Mouse (Mus musculus): ENCODE measurements around the gene Krt88. TPM values are rescaled to one million over a fixed set of nuclear protein-coding genes. Genes with fewer than 3 reads are reported as not detected.

Gene Krt88
- polyA plus RNA-seq (2012), result not detected in 2 replicates

DNA sequence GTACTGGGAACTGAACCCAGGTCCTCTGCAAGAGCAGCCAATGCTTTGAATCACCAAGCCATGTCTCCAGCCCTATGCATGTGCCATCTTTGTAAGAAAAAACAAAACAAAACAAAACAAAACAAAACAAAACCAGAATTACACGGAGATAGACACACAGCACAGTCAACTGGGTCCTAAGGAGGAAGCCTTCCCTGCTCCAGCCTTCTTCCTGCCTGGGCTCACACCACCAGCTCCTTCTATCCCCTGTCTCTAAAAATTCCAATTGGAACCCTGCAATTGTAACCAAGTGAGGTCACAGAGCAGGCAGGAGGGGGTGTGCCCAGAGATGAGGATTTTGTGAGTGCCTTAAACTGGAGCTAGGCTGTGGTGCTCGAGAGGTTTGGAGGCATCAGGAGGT, at the start of gene Krt88:
Gene Krt88 (plus strand): TSS at position 301 of the 400 bp plus-strand sequence.
- H3K9me3 ChIP-seq (ENCODE audit: control insufficient read depth, low read length), result no peaks in the 10 kb centered on the region
- H3K4me3 ChIP-seq (replicated peaks), result no peak within 1 kb of the TSS
- no peak for TF ChIP-seq TAL1 (IDR thresholded peaks at IDR 0.05; ENCODE audit: low read length)
- no peak for TF ChIP-seq GATA1 (IDR thresholded peaks at IDR 0.05; ENCODE audit: low read length)
- no peaks in the 10 kb centered on the region for H3K4me1 ChIP-seq (ENCODE audit: control insufficient read depth)
- no peaks in the 10 kb centered on the region for H3K27me3 ChIP-seq (ENCODE audit: control insufficient read depth)
- no peaks in the 10 kb centered on the region for H3K36me3 ChIP-seq (ENCODE audit: control insufficient read depth)

DNA sequence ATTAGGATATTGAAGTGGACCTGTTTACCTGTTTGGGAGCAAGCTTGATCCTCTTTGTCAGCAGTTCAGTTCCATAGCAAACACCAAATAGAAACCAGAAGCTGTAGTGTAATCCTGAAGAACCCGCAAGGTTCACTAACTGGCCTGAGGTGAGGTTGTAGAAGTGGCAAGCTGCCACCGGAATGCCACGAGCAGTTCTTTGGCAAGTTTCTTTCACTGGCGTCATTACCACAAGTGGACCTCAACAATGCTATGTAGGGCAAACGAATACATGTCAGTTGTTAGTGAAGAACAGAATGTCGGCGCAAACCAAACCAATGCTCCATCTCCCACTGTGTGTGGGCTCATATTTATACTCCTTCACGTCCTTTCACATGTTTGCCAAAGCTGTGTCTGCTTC, 49.3 kb upstream of the Krt88 start:
- H3K27me3 ChIP-seq (ENCODE audit: control insufficient read depth), result no peaks in the 10 kb centered on the region

DNA sequence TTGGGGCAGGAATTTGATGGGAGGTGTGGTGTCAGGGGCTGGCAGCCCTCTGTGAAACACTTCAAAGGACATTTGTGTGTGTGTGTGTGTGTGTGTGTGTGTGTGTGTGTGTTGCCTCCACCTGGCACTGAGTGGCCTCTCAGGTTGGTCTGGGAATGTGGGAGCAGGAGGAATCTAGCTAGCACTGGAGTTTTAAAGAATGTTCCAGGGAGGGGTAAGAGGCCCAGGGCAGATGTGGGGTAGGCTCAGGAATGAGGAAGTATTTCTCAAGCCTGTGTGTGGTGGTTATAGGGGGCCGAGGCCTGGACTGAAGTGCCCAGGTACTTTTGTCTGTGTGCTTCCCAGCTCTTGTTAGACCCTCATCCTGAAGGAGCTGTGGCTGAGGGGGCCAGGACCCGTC, 36.8 kb upstream of the Krt88 start, which contains the start of gene Krt7:
Gene Krt7 (plus strand): TSS at position 269 of the 400 bp plus-strand sequence.
- Histone ChIP-seq H3K4me1 (ENCODE audit: control insufficient read depth) (no peaks in the 10 kb centered on the region), H3K27me3 (ENCODE audit: control insufficient read depth) (peaks cover 12% of the 10 kb centered on the region), H3K4me3 (replicated peaks) (no peak within 1 kb of the TSS), H3K36me3 (ENCODE audit: control insufficient read depth) (no peaks in the 10 kb centered on the region), H3K9me3 (ENCODE audit: control insufficient read depth, low read length) (no peaks in the 10 kb centered on the region)
- TF ChIP-seq GATA1 (IDR thresholded peaks at IDR 0.05; ENCODE audit: low read length) (no peak), TAL1 (IDR thresholded peaks at IDR 0.05; ENCODE audit: low read length) (no peak)

More for the DNA sequence above, 49.3 kb upstream of the Krt88 start:
- Histone ChIP-seq H3K4me1 (ENCODE audit: control insufficient read depth) (no peaks in the 10 kb centered on the region), H3K36me3 (ENCODE audit: control insufficient read depth) (no peaks in the 10 kb centered on the region), H3K4me3 (replicated peaks) (no peak overlapping the region), H3K9me3 (ENCODE audit: control insufficient read depth, low read length) (no peaks in the 10 kb centered on the region)
- TF ChIP-seq GATA1 (IDR thresholded peaks at IDR 0.05; ENCODE audit: low read length) (no peak), TAL1 (IDR thresholded peaks at IDR 0.05; ENCODE audit: low read length) (no peak)

DNA sequence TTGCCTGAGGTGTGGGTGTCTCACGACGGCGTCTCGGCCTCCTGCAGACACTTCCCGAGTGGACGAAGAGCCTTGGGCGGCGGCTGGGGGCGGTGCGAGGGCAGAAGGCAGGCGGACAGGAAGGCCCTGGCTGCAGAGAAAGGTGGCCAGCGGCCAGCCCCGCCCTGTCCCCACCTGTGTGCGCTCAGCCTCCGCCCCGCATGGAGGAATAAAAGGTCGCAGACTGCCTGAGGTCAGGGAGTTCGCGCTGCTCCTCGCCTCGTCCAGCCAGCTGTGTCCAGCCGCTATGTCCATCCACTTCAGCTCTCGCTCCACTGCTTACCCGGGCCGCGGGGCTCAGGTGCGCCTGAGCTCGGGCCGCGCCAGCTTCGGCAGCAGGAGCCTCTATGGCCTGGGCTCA, 35.4 kb upstream of the Krt88 start:
- H3K36me3 ChIP-seq (ENCODE audit: control insufficient read depth), result no peaks in the 10 kb centered on the region
- H3K4me3 ChIP-seq (replicated peaks), result no peak overlapping the region
- TF ChIP-seq TAL1 (IDR thresholded peaks at IDR 0.05; ENCODE audit: low read length) (no peak), GATA1 (IDR thresholded peaks at IDR 0.05; ENCODE audit: low read length) (no peak)
- no peaks in the 10 kb centered on the region for H3K4me1 ChIP-seq (ENCODE audit: control insufficient read depth)
- peaks cover 12% of the 10 kb centered on the region for H3K27me3 ChIP-seq (ENCODE audit: control insufficient read depth)
- H3K9me3 ChIP-seq (ENCODE audit: control insufficient read depth, low read length), result no peaks in the 10 kb centered on the region

DNA sequence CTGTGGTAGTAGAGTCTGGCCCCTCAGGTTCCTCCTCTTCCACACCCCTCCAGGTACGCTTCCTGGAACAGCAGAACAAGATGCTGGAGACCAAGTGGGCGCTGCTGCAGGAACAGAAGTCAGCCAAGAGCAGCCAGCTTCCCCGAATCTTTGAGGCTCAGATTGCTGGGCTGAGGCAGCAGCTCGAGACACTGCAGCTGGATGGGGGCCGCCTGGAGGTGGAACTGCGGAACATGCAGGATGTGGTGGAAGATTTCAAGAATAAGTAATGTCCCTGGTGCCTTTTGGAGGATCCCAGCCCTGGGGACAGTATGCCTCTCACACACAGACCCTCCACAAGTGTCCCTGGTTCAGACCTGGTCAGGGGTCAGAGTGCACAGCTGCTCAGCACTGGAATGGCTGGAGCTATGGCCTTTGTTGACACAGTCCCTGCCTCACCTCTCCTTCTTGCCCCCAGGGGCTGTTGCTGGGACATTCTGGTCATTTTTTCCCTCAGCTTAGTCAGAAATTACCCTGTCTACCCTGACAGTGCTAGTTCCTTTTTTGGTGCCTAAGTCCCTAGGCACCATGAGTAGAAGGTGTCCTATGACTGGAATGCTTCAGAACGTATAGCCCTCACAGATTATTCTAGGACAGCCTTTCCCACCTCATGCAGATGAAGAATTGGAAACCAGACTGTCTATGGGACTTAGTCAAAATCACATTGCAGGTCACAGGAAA, 33.5 kb upstream of the Krt88 start:
- Histone ChIP-seq H3K36me3 (ENCODE audit: control insufficient read depth) (no peaks in the 10 kb centered on the region), H3K27me3 (ENCODE audit: control insufficient read depth) (peaks cover 12% of the 10 kb centered on the region), H3K4me3 (replicated peaks) (no peak overlapping the region), H3K9me3 (ENCODE audit: control insufficient read depth, low read length) (no peaks in the 10 kb centered on the region), H3K4me1 (ENCODE audit: control insufficient read depth) (no peaks in the 10 kb centered on the region)
- TF ChIP-seq TAL1 (IDR thresholded peaks at IDR 0.05; ENCODE audit: low read length) (no peak), GATA1 (IDR thresholded peaks at IDR 0.05; ENCODE audit: low read length) (no peak)

DNA sequence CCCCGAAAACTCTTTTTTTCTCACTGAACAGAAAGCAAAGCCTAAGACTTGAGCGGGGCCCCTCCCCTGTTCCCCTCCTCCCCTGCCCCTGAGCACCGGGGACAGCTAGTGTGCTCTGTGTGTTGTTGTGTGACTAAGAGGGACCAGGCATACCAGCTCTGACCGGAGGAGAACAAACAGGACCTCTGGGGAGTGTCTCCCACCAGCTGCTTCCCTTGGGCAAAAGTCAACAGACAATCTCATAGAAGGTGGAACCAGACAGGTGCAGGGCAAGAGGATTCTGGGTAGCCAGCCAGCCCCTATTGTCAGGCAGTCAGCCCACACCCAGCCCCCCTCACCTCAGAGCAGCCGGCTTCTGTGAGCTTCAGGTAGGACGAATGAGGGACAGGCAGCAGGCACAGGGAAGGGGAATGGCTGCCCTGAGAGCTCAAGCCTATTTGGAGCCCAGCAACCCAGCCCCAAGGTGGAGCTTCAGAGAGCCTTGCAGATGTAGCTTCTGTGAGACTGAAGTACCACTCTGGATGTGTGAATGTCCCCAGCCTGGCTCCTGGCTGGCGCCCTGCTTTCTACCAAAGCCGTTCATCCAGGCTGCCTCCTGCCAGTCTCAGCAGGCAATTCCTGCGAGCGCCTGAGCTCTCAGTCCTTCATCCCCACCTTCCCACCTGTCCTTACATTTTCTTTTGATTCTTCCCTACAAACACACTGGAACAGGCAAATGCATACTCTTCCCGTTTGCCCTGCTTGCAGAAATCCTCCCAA, 32.6 kb upstream of the Krt88 start:
- Histone ChIP-seq H3K27me3 (ENCODE audit: control insufficient read depth) (peaks cover 12% of the 10 kb centered on the region), H3K36me3 (ENCODE audit: control insufficient read depth) (no peaks in the 10 kb centered on the region), H3K4me1 (ENCODE audit: control insufficient read depth) (no peaks in the 10 kb centered on the region), H3K9me3 (ENCODE audit: control insufficient read depth, low read length) (no peaks in the 10 kb centered on the region), H3K4me3 (replicated peaks) (no peak overlapping the region)
- TF ChIP-seq GATA1 (IDR thresholded peaks at IDR 0.05; ENCODE audit: low read length), result no peak
- no peak for TF ChIP-seq TAL1 (IDR thresholded peaks at IDR 0.05; ENCODE audit: low read length)

DNA sequence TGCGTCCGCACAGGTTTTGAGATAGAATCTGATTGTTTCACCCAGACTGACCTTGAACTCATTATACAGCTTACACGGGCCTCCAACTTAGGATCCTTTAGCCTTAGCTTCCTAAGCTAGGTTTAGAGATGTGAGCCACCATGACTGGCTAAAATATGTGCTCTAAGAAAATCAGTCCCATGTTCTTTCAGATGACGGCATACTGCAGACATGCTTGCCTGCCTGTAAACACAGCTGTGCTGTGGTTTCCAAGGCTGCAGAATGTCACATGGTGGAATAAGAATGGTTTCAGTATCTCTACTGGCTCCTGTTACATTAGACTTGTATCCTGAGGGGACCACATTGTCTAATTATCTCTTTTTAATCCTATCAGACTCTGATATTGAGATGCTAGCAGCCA, 28.6 kb upstream of the Krt88 start:
- Histone ChIP-seq H3K4me1 (ENCODE audit: control insufficient read depth) (no peaks in the 10 kb centered on the region), H3K27me3 (ENCODE audit: control insufficient read depth) (no peaks in the 10 kb centered on the region), H3K4me3 (replicated peaks) (no peak overlapping the region), H3K9me3 (ENCODE audit: control insufficient read depth, low read length) (no peaks in the 10 kb centered on the region), H3K36me3 (ENCODE audit: control insufficient read depth) (no peaks in the 10 kb centered on the region)
- no peak for TF ChIP-seq GATA1 (IDR thresholded peaks at IDR 0.05; ENCODE audit: low read length)
- TF ChIP-seq TAL1 (IDR thresholded peaks at IDR 0.05; ENCODE audit: low read length), result no peak

DNA sequence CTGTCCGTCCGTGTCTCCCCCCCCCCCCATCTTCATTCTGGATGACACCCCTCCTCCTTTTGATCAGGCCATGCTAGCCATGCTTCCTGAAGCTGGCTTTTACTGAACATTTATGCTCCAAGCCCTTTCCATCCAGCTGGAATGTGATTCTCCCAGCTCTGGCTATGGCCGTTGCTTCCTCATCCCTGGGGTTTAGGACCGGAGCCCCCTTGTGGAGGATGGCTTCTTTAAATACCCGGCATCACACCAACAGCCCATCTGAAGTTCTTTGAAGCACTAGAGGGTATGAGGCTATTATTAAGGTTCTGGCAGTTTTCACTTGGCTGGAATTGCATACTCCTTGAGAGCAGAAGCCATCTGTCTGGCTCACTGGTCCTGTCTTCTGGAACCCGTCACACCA, 26.6 kb upstream of the Krt88 start:
- H3K27me3 ChIP-seq (ENCODE audit: control insufficient read depth), result no peaks in the 10 kb centered on the region
- no peak for TF ChIP-seq TAL1 (IDR thresholded peaks at IDR 0.05; ENCODE audit: low read length)
- TF ChIP-seq GATA1 (IDR thresholded peaks at IDR 0.05; ENCODE audit: low read length), result no peak
- H3K4me1 ChIP-seq (ENCODE audit: control insufficient read depth), result no peaks in the 10 kb centered on the region
- no peak overlapping the region for H3K4me3 ChIP-seq (replicated peaks)
- no peaks in the 10 kb centered on the region for H3K36me3 ChIP-seq (ENCODE audit: control insufficient read depth)
- no peaks in the 10 kb centered on the region for H3K9me3 ChIP-seq (ENCODE audit: control insufficient read depth, low read length)

DNA sequence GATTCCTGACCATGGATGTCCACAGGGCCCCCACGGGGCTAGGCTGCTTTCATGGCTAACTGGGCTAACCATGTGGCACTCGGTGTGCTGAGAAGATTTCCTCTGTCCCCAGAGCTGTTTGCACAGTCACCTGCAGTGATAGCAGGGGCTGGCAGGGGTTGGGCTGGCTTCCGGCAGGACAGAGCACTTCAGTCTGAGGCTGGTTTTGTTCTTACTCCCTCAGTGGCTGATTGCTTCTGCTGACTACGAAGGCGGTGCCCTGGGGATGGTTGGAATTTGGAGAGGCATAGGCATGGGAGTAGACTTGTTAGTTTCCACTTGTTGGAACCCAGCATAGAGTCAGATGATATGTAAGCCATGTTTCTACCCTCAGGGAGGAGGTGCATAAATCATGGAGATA, 22.6 kb upstream of the Krt88 start:
- H3K27me3 ChIP-seq (ENCODE audit: control insufficient read depth), result no peaks in the 10 kb centered on the region
- H3K9me3 ChIP-seq (ENCODE audit: control insufficient read depth, low read length), result no peaks in the 10 kb centered on the region
- TF ChIP-seq TAL1 (IDR thresholded peaks at IDR 0.05; ENCODE audit: low read length) (no peak), GATA1 (IDR thresholded peaks at IDR 0.05; ENCODE audit: low read length) (no peak)

More for the DNA sequence above, 22.6 kb upstream of the Krt88 start:
- H3K4me1 ChIP-seq (ENCODE audit: control insufficient read depth), result no peaks in the 10 kb centered on the region
- no peak overlapping the region for H3K4me3 ChIP-seq (replicated peaks)
- no peaks in the 10 kb centered on the region for H3K36me3 ChIP-seq (ENCODE audit: control insufficient read depth)

All from erythroblast, embryonic 14.5 days (primary cell).